ENCODE assay signal across 22 mouse cellular contexts in the genomic region with DNA sequence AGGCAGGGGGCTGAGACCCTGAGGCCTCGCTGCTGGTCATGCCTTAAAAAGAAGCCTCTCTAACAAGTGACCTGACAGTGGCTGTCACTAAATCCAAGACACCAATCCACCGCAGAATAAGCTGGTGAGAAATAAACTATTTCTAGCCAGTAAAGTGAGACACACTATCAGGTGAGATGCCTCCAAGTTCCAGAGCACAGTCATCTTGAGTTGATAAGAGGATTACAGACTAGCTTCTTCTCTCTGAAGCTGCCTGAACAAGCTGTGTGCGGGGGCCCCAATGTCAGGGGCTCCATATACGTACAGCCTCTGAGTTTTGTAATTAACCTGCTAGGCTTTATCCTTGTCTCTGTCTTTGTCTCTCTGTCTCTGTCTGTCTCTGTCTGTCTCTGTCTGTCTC.
"Had no signal": no experiment of that assay in that cellular context is flagged by ENCODE, and none has a peak within 500 bp of the region (broad histone marks: within the 10 kb centered on the region; RNA-seq: fewer than 3 reads in every experiment).

No protein-coding gene starts in this region.

- H3K4me2 ChIP-seq: heart, embryonic 11.5 days; heart, embryonic 15.5 days; hindbrain, embryonic 12.5 days; hindbrain, embryonic 14.5 days; intestine, embryonic 15.5 days; limb, embryonic 12.5 days; liver, embryonic 13.5 days; liver, embryonic 15.5 days had no signal

- DNase-seq: gastrocnemius, adult 2 months; gastrocnemius, postnatal 10 days; gastrocnemius, postnatal 25 days; heart, adult 18-20 months; heart, postnatal 14 days; heart, postnatal 4 days; kidney, postnatal 10 days; layer of hippocampus, adult 9-11 months; liver, embryonic 13.5 days; liver, postnatal 0 days had no signal

- H3K27ac ChIP-seq: hindbrain, embryonic 10.5 days; hindbrain, embryonic 12.5 days; hindbrain, embryonic 14.5 days; intestine, embryonic 15.5 days; limb, embryonic 10.5 days; limb, embryonic 12.5 days; liver, embryonic 13.5 days; liver, embryonic 15.5 days had no signal

- H3K9me3 ChIP-seq: heart, embryonic 15.5 days; hindbrain, embryonic 10.5 days; hindbrain, embryonic 12.5 days; intestine, embryonic 15.5 days; limb, embryonic 10.5 days; limb, embryonic 12.5 days; liver, embryonic 13.5 days; liver, embryonic 15.5 days had no signal

- H3K9ac ChIP-seq: heart, embryonic 15.5 days; hindbrain, embryonic 12.5 days; hindbrain, embryonic 14.5 days; intestine, embryonic 15.5 days; limb, embryonic 12.5 days; liver, embryonic 13.5 days; liver, embryonic 15.5 days; liver, postnatal 0 days had no signal

- H3K4me3 ChIP-seq: gastrocnemius, adult 2 months; heart, embryonic 15.5 days; hindbrain, embryonic 10.5 days; hindbrain, embryonic 12.5 days; intestine, embryonic 15.5 days; limb, embryonic 10.5 days; limb, embryonic 12.5 days; liver, embryonic 13.5 days; liver, embryonic 15.5 days had no signal

- H3K36me3 ChIP-seq: heart, embryonic 15.5 days; hindbrain, embryonic 10.5 days; hindbrain, embryonic 12.5 days; intestine, embryonic 15.5 days; limb, embryonic 10.5 days; limb, embryonic 12.5 days; liver, embryonic 13.5 days; liver, embryonic 15.5 days had no signal

- H3K27me3 ChIP-seq: heart, embryonic 15.5 days; hindbrain, embryonic 12.5 days; intestine, embryonic 15.5 days; limb, embryonic 12.5 days; liver, embryonic 13.5 days; liver, embryonic 15.5 days had no signal

- ATAC-seq: hindbrain, embryonic 16.5 days; inflammation-experienced regulatory T-cells, adult 6 months; intestine, embryonic 15.5 days; intestine, postnatal 0 days; liver, postnatal 0 days had no signal
